ENCODE assay signal across 15 mouse cellular contexts in genomic region chr15:61599734-61600133, GRCm38 (mm10).
A peak's percentile ranks its signal among the peaks of the same experiment; 100 is the strongest.
DNase-seq lines count a peak whose midpoint lies in the region; ATAC-seq and TF ChIP-seq lines count a peak whose summit lies in the region.
"Had no signal": no experiment of that assay in that cellular context is flagged by ENCODE, and none has a peak within 500 bp of the region (broad histone marks: within the 10 kb centered on the region; RNA-seq: fewer than 3 reads in every experiment).

No protein-coding gene starts in this region.

- H3K36me3 ChIP-seq in midbrain, postnatal 0 days (ENCODE audit: insufficient read depth, low read length), result no peaks in the 10 kb centered on the region
- no peaks in the 10 kb centered on the region for H3K36me3 ChIP-seq in midbrain, embryonic 13.5 days
- H3K36me3 ChIP-seq: embryonic facial prominence, embryonic 12.5 days; hindbrain, embryonic 10.5 days had no signal

- H3K9ac ChIP-seq in midbrain, postnatal 0 days (replicated peaks; ENCODE audit: low read length, poor library complexity, severe bottlenecking), result no peak overlapping the region
- H3K9ac ChIP-seq in midbrain, embryonic 13.5 days (replicated peaks), result no peak overlapping the region
- H3K9ac ChIP-seq: embryonic facial prominence, embryonic 12.5 days had no signal

- no peak overlapping the region for H3K27ac ChIP-seq in midbrain, postnatal 0 days (ENCODE audit: low read depth, low read length)
- no peak overlapping the region for H3K27ac ChIP-seq in midbrain, embryonic 13.5 days
- H3K27ac ChIP-seq: embryonic facial prominence, embryonic 12.5 days; hindbrain, embryonic 10.5 days had no signal

- H3K4me2 ChIP-seq in midbrain, postnatal 0 days (ENCODE audit: low read depth, low read length, poor library complexity, severe bottlenecking), result no peak overlapping the region
- H3K4me2 ChIP-seq in midbrain, embryonic 13.5 days (replicated peaks), result no peak overlapping the region
- H3K4me2 ChIP-seq: embryonic facial prominence, embryonic 12.5 days had no signal

- no peak overlapping the region for H3K4me3 ChIP-seq in midbrain, postnatal 0 days (ENCODE audit: low read depth, low read length)
- H3K4me3 ChIP-seq in midbrain, embryonic 13.5 days (replicated peaks), result no peak overlapping the region
- H3K4me3 ChIP-seq: embryonic facial prominence, embryonic 12.5 days; hindbrain, embryonic 10.5 days had no signal

- H3K27me3 ChIP-seq in midbrain, postnatal 0 days (ENCODE audit: insufficient read depth, low read length), result no peaks in the 10 kb centered on the region
- no peaks in the 10 kb centered on the region for H3K27me3 ChIP-seq in midbrain, embryonic 13.5 days
- H3K27me3 ChIP-seq: embryonic facial prominence, embryonic 12.5 days had no signal

- DNase-seq in heart, adult 18-20 months, result peak; percentile 37 to 61
- DNase-seq in heart, postnatal 25 days (ENCODE audit: low spot score), result no peak
- peak; percentile 22 for DNase-seq in midbrain, postnatal 0 days (ENCODE audit: low spot score)
- DNase-seq in heart, adult 9 months (ENCODE audit: low spot score in 2 of 2), result peak; percentile 12 to 38
- peak; percentile 4 for DNase-seq in heart, postnatal 4 days
- no peak for DNase-seq in retina, postnatal 1 day
- DNase-seq: adrenal gland, postnatal 25 days; cerebellum, adult 11-12 months; kidney, adult 11 months; kidney, postnatal 4 days; lung, postnatal 4 days; spleen, adult 18-20 months had no signal

- WGBS in midbrain, postnatal 0 days, result 73% methylated on average over 6 of the region's 6 CpGs
- 78% methylated on average over 6 of the region's 6 CpGs for WGBS in midbrain, embryonic 13.5 days

- H3K9me3 ChIP-seq in midbrain, postnatal 0 days (ENCODE audit: low read length), result no peaks in the 10 kb centered on the region
- no peaks in the 10 kb centered on the region for H3K9me3 ChIP-seq in midbrain, embryonic 13.5 days
- H3K9me3 ChIP-seq: embryonic facial prominence, embryonic 12.5 days; hindbrain, embryonic 10.5 days had no signal

- H3K4me1 ChIP-seq in midbrain, postnatal 0 days (ENCODE audit: insufficient read depth, low read length), result no peaks in the 10 kb centered on the region
- no peaks in the 10 kb centered on the region for H3K4me1 ChIP-seq in midbrain, embryonic 13.5 days (replicated peaks)
- H3K4me1 ChIP-seq: hindbrain, embryonic 10.5 days had no signal

- intact Hi-C loops in heart, postnatal 25 days (cut with DNase I), result no loop called here

- ATAC-seq in midbrain, postnatal 0 days (ENCODE audit: low FRiP score), result no peak
- no peak for ATAC-seq in midbrain, embryonic 13.5 days

- TF ChIP-seq CTCF in midbrain, postnatal 0 days (IDR thresholded peaks at IDR 0.05), result no peak

Comparison
In these comparisons a context has a peak if more than half of its experiments do, and no peak if none do; other contexts are left out.
1. DNase-seq: peak in heart, adult 18-20 months (2 of 2), midbrain, postnatal 0 days (single experiment), heart, adult 9 months (2 of 2) and heart, postnatal 4 days (single experiment); none in heart, postnatal 25 days (single experiment) and retina, postnatal 1 day (single experiment).